ENCODE assay signal across 9 mouse cellular contexts in the genomic region with DNA sequence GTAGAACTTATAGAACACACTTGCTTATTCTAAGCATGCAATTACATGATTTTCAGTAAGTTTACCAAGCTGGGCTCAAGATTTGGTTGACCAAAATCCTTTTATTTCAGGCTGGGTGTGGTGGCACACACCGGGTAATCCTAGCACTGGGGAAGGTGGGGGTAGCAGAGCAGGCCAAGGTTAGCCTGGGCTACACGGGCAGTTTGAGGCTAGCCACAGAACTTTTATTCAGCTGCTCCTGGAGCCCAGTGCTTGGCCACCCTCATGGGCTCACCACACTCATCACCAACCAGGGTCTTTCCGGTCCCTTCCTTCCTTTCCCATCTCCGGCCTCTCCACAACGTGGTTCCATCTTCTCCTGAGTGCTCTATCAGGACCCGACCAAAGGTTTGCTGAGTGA. TPM values are rescaled to one million over a fixed set of nuclear protein-coding genes. Genes with fewer than 3 reads are reported as not detected.
DNase-seq lines count a peak whose midpoint lies in the region; ATAC-seq and TF ChIP-seq lines count a peak whose summit lies in the region.
"Had no signal": no experiment of that assay in that cellular context is flagged by ENCODE, and none has a peak within 500 bp of the region (broad histone marks: within the 10 kb centered on the region; RNA-seq: fewer than 3 reads in every experiment).

No protein-coding gene starts in this region.

- 0 out of 2 replicates have a peak, but pooled peaks have one; percentile 7 for ATAC-seq in heart, embryonic 16.5 days (replicated peaks; ENCODE audit: extremely low read depth, insufficient read depth, low FRiP score)
- 0 out of 2 replicates have a peak, but pooled peaks have one; percentile 5 for ATAC-seq in liver, embryonic 14.5 days (ENCODE audit: insufficient read depth)
- no peak for ATAC-seq in liver, embryonic 11.5 days (replicated peaks; ENCODE audit: low FRiP score)
- ATAC-seq in embryonic facial prominence, embryonic 11.5 days (replicated peaks; ENCODE audit: insufficient number of reproducible peaks, low FRiP score, low TSS enrichment, low read depth), result 0 out of 2 replicates have a peak, but pooled peaks have one; percentile 19
- ATAC-seq in intestine, embryonic 16.5 days, result peak; percentile 16

- no peak for DNase-seq in heart, adult 11 months
- no peak for DNase-seq in liver, embryonic 14.5 days (ENCODE audit: low read depth in 3 of 3, low spot score in 3 of 3)
- DNase-seq in liver, embryonic 11.5 days (ENCODE audit: low spot score), result no peak
- no peak for DNase-seq in embryonic facial prominence, embryonic 11.5 days (ENCODE audit: low spot score)
- DNase-seq in left cerebral cortex, adult 8-10 months (ENCODE audit: low spot score in 2 of 2), result no peak
- no peak for DNase-seq in cerebellum, postnatal 4 days (ENCODE audit: low spot score in 2 of 2)

- H3K4me3 ChIP-seq in heart, embryonic 16.5 days (ENCODE audit: low read length), result no peak overlapping the region
- H3K4me3 ChIP-seq in liver, embryonic 14.5 days (ENCODE audit: insufficient read depth in 1 of 2, low read depth in 2 of 2, low read length in 2 of 2), result no peak overlapping the region
- H3K4me3 ChIP-seq in liver, embryonic 11.5 days (ENCODE audit: low read depth, low read length), result no peak overlapping the region
- H3K4me3 ChIP-seq in embryonic facial prominence, embryonic 11.5 days (ENCODE audit: low read depth, low read length), result no peak overlapping the region
- H3K4me3 ChIP-seq in intestine, embryonic 16.5 days (ENCODE audit: low read length), result no peak overlapping the region
- H3K4me3 ChIP-seq: forebrain, embryonic 12.5 days had no signal

- TF ChIP-seq EP300 in liver, embryonic 14.5 days (IDR thresholded peaks at IDR 0.05; ENCODE audit: low read depth), result no peak

- H3K27ac ChIP-seq in heart, embryonic 16.5 days (ENCODE audit: low read length), result peak overlapping the region; percentile 14; the same call in 1 of the 2 replicates
- no peak overlapping the region for H3K27ac ChIP-seq in liver, embryonic 14.5 days
- H3K27ac ChIP-seq in liver, embryonic 11.5 days (ENCODE audit: low read depth, low read length), result no peak overlapping the region
- no peak overlapping the region for H3K27ac ChIP-seq in embryonic facial prominence, embryonic 11.5 days (replicated peaks; ENCODE audit: low read depth, low read length)
- H3K27ac ChIP-seq in intestine, embryonic 16.5 days (ENCODE audit: low read length), result no peak overlapping the region
- H3K27ac ChIP-seq: forebrain, embryonic 12.5 days had no signal

- H3K27me3 ChIP-seq in heart, embryonic 16.5 days (ENCODE audit: control insufficient read depth, insufficient read depth, low read length), result peaks cover 3% of the 10 kb centered on the region; the same call in 1 of the 2 replicates
- peaks cover 7% of the 10 kb centered on the region for H3K27me3 ChIP-seq in liver, embryonic 14.5 days (ENCODE audit: control insufficient read depth, insufficient read depth, low read length)
- peaks cover 8% of the 10 kb centered on the region; the same call in 1 of the 2 replicates for H3K27me3 ChIP-seq in liver, embryonic 11.5 days (replicated peaks; ENCODE audit: control insufficient read depth, insufficient read depth, low read length)
- no peaks in the 10 kb centered on the region for H3K27me3 ChIP-seq in embryonic facial prominence, embryonic 11.5 days (ENCODE audit: control insufficient read depth, insufficient read depth, low read length)
- no peaks in the 10 kb centered on the region for H3K27me3 ChIP-seq in intestine, embryonic 16.5 days (replicated peaks; ENCODE audit: control insufficient read depth, insufficient read depth, low read length)

- no peaks in the 10 kb centered on the region for H3K9me3 ChIP-seq in heart, embryonic 16.5 days (replicated peaks; ENCODE audit: control insufficient read depth, low read length)
- no peaks in the 10 kb centered on the region for H3K9me3 ChIP-seq in liver, embryonic 14.5 days (ENCODE audit: control insufficient read depth, low read length)
- no peaks in the 10 kb centered on the region for H3K9me3 ChIP-seq in liver, embryonic 11.5 days (ENCODE audit: control insufficient read depth, low read length)
- H3K9me3 ChIP-seq in embryonic facial prominence, embryonic 11.5 days (replicated peaks; ENCODE audit: control insufficient read depth, low read length), result no peaks in the 10 kb centered on the region
- no peaks in the 10 kb centered on the region for H3K9me3 ChIP-seq in intestine, embryonic 16.5 days (ENCODE audit: control insufficient read depth, low read length)
- H3K9me3 ChIP-seq: forebrain, embryonic 12.5 days had no signal

- no peak for TF ChIP-seq CTCF in liver, embryonic 14.5 days (IDR thresholded peaks at IDR 0.05; ENCODE audit: low read depth)

- no peak overlapping the region; the same call in 1 of the 2 replicates for H3K4me2 ChIP-seq in heart, embryonic 16.5 days (ENCODE audit: low read depth, low read length)
- no peak overlapping the region for H3K4me2 ChIP-seq in liver, embryonic 14.5 days (ENCODE audit: low read depth)
- H3K4me2 ChIP-seq in liver, embryonic 11.5 days, result no peak overlapping the region
- no peak overlapping the region; the same call in 1 of the 2 replicates for H3K4me2 ChIP-seq in embryonic facial prominence, embryonic 11.5 days (ENCODE audit: low read depth, low read length)
- no peak overlapping the region for H3K4me2 ChIP-seq in intestine, embryonic 16.5 days (ENCODE audit: low read depth, low read length)
- H3K4me2 ChIP-seq: forebrain, embryonic 12.5 days had no signal

- no peaks in the 10 kb centered on the region for H3K36me3 ChIP-seq in heart, embryonic 16.5 days (ENCODE audit: control insufficient read depth, insufficient read depth)
- H3K36me3 ChIP-seq in liver, embryonic 14.5 days (replicated peaks; ENCODE audit: control insufficient read depth, insufficient read depth, low read depth), result no peaks in the 10 kb centered on the region
- no peaks in the 10 kb centered on the region for H3K36me3 ChIP-seq in liver, embryonic 11.5 days (ENCODE audit: control insufficient read depth, insufficient read depth, low read length)
- no peaks in the 10 kb centered on the region for H3K36me3 ChIP-seq in embryonic facial prominence, embryonic 11.5 days (replicated peaks; ENCODE audit: control insufficient read depth, insufficient read depth, low read depth, low read length)
- no peaks in the 10 kb centered on the region for H3K36me3 ChIP-seq in intestine, embryonic 16.5 days (ENCODE audit: control insufficient read depth, insufficient read depth, low read length)
- H3K36me3 ChIP-seq: forebrain, embryonic 12.5 days had no signal

- WGBS in heart, embryonic 16.5 days, result 49% methylated on average over 6 of the region's 6 CpGs
- WGBS in liver, embryonic 14.5 days (ENCODE audit: insufficient replicate concordance), result 36% methylated on average over 6 of the region's 6 CpGs
- 37% methylated on average over 6 of the region's 6 CpGs for WGBS in liver, embryonic 11.5 days
- WGBS in embryonic facial prominence, embryonic 11.5 days, result 55% methylated on average over 6 of the region's 6 CpGs
- whole genome bisulfite sequencing in intestine, embryonic 16.5 days, result 66% methylated on average over 6 of the region's 6 CpGs

- H3K9ac ChIP-seq in heart, embryonic 16.5 days (ENCODE audit: low read length), result no peak overlapping the region
- H3K9ac ChIP-seq in liver, embryonic 14.5 days (replicated peaks), result no peak overlapping the region
- H3K9ac ChIP-seq in liver, embryonic 11.5 days (ENCODE audit: low read depth, low read length), result no peak overlapping the region
- H3K9ac ChIP-seq in embryonic facial prominence, embryonic 11.5 days (replicated peaks; ENCODE audit: low read length), result no peak overlapping the region
- H3K9ac ChIP-seq in intestine, embryonic 16.5 days (ENCODE audit: low read depth, low read length), result no peak overlapping the region
- H3K9ac ChIP-seq: forebrain, embryonic 12.5 days had no signal

- H3K4me1 ChIP-seq in heart, embryonic 16.5 days (ENCODE audit: control insufficient read depth, insufficient read depth, low read length), result peaks cover 9% of the 10 kb centered on the region
- peaks cover 5 to 9% of the 10 kb centered on the region in 2 experiments; a peak in 3 of 4 replicates for H3K4me1 ChIP-seq in liver, embryonic 14.5 days (replicated peaks; ENCODE audit: control insufficient read depth in 2 of 2, insufficient read depth in 2 of 2, low read length in 1 of 2)
- peaks cover 7% of the 10 kb centered on the region for H3K4me1 ChIP-seq in liver, embryonic 11.5 days (replicated peaks; ENCODE audit: control insufficient read depth, insufficient read depth, low read length)
- H3K4me1 ChIP-seq in embryonic facial prominence, embryonic 11.5 days (ENCODE audit: control insufficient read depth, insufficient read depth, low read length), result peaks cover 3% of the 10 kb centered on the region; the same call in 1 of the 2 replicates
- H3K4me1 ChIP-seq in intestine, embryonic 16.5 days (ENCODE audit: control insufficient read depth, insufficient read depth, low read length), result peaks cover 3% of the 10 kb centered on the region

RNA-seq across cellular contexts. Expression of gene Rpl11, which starts 17.4 kb away (rescaled TPM):
- polyA plus RNA-seq in heart, embryonic 16.5 days (2015; fragmentation: Nextera tagmentation; extraction: Ambion mirVana), result 211 and 253 TPM in 2 replicates
- 457 and 805 TPM in 2 replicates for polyA plus RNA-seq in liver, embryonic 14.5 days (2012; rRNA removed)
- 325 and 341 TPM in 2 replicates for polyA plus RNA-seq in liver, embryonic 14.5 days (2014; fragmentation: Nextera tagmentation; extraction: Ambion mirVana)
- polyA plus RNA-seq in liver, embryonic 11.5 days (2014; fragmentation: Nextera tagmentation; extraction: Ambion mirVana), result 567 and 611 TPM in 2 replicates
- polyA plus RNA-seq in embryonic facial prominence, embryonic 11.5 days (2014; fragmentation: Nextera tagmentation; extraction: Ambion mirVana), result 410 and 431 TPM in 2 replicates
- polyA plus RNA-seq in intestine, embryonic 16.5 days (2015; fragmentation: Nextera tagmentation; extraction: Ambion mirVana), result 407 and 467 TPM in 2 replicates
- total RNA-seq in left cerebral cortex, adult 8-10 months (2022), result 100 to 1,000 TPM; 194 to 341 (median 271) TPM

RNA-seq across cellular contexts. Expression of gene Eloa, which starts 49.0 kb away (rescaled TPM):
- polyA plus RNA-seq in heart, embryonic 16.5 days (2015; fragmentation: Nextera tagmentation; extraction: Ambion mirVana), result 31.7 and 34.6 TPM in 2 replicates
- polyA plus RNA-seq in liver, embryonic 14.5 days (2012; rRNA removed), result 9.7 and 16.2 TPM in 2 replicates
- polyA plus RNA-seq in liver, embryonic 14.5 days (2014; fragmentation: Nextera tagmentation; extraction: Ambion mirVana), result 29.0 and 30.0 TPM in 2 replicates
- polyA plus RNA-seq in liver, embryonic 11.5 days (2014; fragmentation: Nextera tagmentation; extraction: Ambion mirVana), result 48.6 and 51.6 TPM in 2 replicates
- 49.9 and 51.0 TPM in 2 replicates for polyA plus RNA-seq in embryonic facial prominence, embryonic 11.5 days (2014; fragmentation: Nextera tagmentation; extraction: Ambion mirVana)
- polyA plus RNA-seq in intestine, embryonic 16.5 days (2015; fragmentation: Nextera tagmentation; extraction: Ambion mirVana), result 34.8 and 35.6 TPM in 2 replicates
- total RNA-seq in left cerebral cortex, adult 8-10 months (2022), result 10 to 100 TPM; 28.3 to 29.0 (median 28.6) TPM
